Mouse (Mus musculus) myocyte (in vitro differentiated cells): ENCODE measurements around the gene Acadm.

Experiments
- MYOG ChIP-seq, 3 experiments: IDR thresholded peaks; one replicate each; pipeline ENCODE4 v1.6.1; 2011; ENCODE audit warnings: control low read depth in 2 of 3, low read depth in 2 of 3, mild to moderate bottlenecking in 2 of 3; ENCODE audit not compliant: insufficient read length in 2 of 3, control insufficient read depth in 1 of 3, insufficient read depth in 1 of 3
- POLR2A ChIP-seq: IDR thresholded peaks from one replicate; pipeline ENCODE4 v1.6.1; 2011; ENCODE audit warnings: low read depth, mild to moderate bottlenecking, control low read depth, moderate library complexity; ENCODE audit not compliant: insufficient read length
- USF1 ChIP-seq: IDR thresholded peaks from one replicate; pipeline ENCODE4 v1.6.1; 2011; ENCODE audit warnings: low read depth, mild to moderate bottlenecking, control low read depth, moderate library complexity

DNA sequence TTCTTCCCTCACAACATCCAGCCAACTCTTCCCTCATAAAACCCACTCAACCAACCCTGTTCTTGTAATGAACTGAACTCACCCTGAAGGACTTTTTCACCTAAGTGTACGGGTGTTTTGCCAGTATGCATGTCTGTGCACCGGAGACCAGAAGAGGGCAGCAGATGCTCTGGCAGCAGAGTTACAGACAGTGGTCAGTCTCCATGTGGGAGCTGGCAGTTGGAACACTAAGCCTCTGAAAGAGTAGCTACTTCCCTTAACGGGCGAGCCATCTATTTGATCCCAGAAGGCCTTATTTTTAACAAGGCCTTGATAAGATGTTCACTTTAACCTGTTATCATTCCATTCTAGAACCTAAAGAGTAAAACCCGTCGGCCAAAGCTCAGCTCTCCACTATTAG is 39.8 kb downstream of the Acadm start:
- TF ChIP-seq MYOG (IDR thresholded peaks at IDR 0.05; ENCODE audit: control insufficient read depth in 1 of 3, insufficient read depth in 1 of 3, insufficient read length in 2 of 3, low read depth in 2 of 3) = no peak
- no peak for TF ChIP-seq USF1
- peak; percentile 20 for TF ChIP-seq POLR2A
